Mouse (Mus musculus): Measurements from ENCODE around the gene Slirp.

The Slirp gene

DNA sequence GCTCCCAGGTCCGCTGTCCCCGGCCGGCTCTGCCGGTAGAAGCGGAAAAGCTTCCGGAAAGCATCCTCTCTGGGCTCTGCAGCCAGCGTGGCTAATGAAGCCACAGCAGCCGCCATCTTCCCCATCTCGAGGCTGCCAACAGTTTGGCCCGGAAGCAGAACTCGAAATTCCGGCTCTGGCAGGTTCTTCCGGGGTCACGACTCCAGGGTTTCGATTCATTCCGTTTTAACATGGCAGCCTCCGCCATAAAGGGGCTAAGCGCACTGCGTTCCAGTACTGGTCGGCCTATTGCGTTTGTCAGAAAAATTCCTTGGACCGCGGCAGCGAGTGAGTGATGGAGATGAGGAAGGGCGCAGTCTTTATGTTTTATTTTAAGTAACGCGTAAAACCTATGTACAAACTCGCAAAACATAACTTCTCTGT is at the start of gene Slirp, which contains the start of gene Alkbh1:
Gene Slirp (plus strand): TSS at position 197 of the 423 bp plus-strand sequence.
Gene Alkbh1 (minus strand): TSS at position 318 of the 423 bp plus-strand sequence.
- in situ Hi-C loops (cut with MboI) = no loop called here

DNA sequence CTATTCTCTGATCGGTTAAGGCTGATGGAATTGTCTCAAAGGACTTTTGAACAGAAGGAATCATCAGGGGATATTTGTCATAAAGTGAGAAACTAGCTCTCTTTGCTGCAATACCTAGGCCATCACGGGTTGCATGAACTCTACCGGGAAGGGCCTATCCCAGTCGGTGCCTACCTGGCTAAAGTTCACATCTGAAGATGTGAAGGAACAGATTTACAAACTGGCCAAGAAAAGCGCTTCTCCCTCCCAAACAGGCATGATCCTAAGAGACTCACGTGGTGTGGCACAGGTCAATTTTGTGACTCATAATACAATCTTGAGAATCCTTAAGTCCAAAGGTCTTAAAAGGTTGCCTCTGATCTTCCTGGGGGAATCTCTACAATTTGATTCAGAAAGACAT is 49.4 kb upstream of the Slirp start:
- in situ Hi-C loops (cut with MboI) = no loop called here

- in situ Hi-C loops (cut with MboI) = no loop called here
Measured at GRCm38 (mm10) chr12:87397126-87397525, 46.6 kb upstream of the Slirp start.

- in situ Hi-C loops (cut with MboI) = no loop called here
Measured at GRCm38 (mm10) chr12:87397811-87398417, 45.8 kb upstream of the Slirp start.

GRCm38 (mm10) chr12:87399119-87399819 is 44.4 kb upstream of the Slirp start:
- in situ Hi-C loops (cut with MboI) = no loop called here

DNA sequence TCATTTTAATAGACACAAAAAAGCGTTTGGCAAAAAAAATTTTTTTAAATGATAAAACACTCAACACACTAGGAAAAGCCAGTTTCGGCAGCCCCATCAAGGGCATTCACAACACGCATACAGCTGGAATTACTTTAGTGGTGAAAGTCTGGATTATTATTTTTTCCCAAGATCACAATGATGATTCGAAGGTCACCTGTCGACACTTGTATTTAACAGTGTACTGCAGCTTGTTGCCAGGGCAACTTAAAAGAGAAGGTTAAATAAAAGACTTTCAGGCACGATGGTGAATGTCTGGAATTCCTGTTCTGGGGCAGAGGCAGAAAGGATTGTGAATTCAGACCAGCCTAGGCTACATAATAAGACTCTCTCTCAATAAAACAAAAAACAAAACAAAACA is 41.8 kb upstream of the Slirp start:
- in situ Hi-C loops (cut with MboI) = no loop called here

- in situ Hi-C loops (cut with MboI) = no loop called here
Measured at GRCm38 (mm10) chr12:87405165-87405564, 38.5 kb upstream of the Slirp start.

DNA sequence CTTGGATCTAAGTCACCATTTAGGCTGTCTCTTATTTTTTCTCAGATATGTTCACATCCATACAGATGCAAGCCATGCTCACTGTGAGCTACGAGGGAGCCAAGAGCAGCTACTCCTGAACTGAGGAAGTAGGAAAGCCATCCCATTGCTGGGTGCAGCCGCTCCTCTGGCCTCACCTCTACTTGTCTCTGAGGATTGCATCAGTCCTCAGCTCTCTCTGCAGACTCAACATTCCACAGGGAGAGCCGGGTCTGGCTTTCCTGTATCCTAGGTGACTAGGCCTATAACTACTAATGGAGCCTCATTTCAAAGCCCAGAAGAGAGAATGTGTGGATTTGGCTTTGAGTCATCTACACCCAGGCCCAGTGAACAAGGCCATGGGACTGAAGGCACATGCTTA is 38.0 kb upstream of the Slirp start:
- in situ Hi-C loops (cut with MboI) = no loop called here

GRCm38 (mm10) chr12:87407869-87408605 is 35.7 kb upstream of the Slirp start:
- in situ Hi-C loops (cut with MboI) = no loop called here

GRCm38 (mm10) chr12:87409123-87409522 is 34.6 kb upstream of the Slirp start:
- in situ Hi-C loops (cut with MboI) = no loop called here

DNA sequence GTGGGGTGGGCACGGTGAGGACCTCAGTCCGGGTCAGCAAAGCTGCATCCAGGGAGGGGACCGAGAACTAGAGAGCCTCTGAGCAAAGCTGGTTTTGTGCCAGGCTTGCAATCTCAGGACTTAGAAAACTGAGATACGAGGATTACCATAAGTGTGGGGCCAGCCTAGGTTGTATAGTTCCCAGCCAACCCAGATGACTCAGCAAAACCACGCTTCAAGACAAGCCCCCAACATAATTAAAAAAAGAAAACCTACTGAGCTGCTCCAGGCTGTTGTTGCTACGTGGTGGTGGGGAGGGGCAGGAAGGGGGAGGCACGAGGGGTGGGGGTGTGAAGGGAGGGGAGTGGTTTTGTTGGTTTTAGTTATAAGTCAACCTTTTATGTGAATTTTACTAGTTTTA is 32.7 kb upstream of the Slirp start:
- in situ Hi-C loops (cut with MboI) = no loop called here

GRCm38 (mm10) chr12:87413179-87413790 is 30.4 kb upstream of the Slirp start:
- in situ Hi-C loops (cut with MboI) = no loop called here

DNA sequence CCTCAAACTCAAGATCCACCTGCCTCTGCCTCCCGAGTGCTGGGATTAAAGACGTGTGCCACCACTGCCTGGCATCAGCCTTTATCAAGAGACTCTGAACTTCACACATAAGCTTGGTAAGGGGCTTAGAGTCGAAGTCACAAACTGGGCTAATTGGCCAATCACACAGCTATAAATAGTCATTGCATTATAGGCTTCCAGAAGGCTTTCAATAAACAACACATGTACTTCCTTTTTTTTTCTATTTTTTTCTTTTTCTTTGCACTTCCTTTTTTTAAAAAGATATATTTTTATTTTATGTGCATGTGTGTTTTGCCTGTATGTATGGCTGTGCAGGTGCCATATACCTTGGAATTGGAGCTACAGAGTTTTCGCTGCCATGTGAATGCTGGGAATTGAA is 28.3 kb upstream of the Slirp start:
- in situ Hi-C loops (cut with MboI) = no loop called here

DNA sequence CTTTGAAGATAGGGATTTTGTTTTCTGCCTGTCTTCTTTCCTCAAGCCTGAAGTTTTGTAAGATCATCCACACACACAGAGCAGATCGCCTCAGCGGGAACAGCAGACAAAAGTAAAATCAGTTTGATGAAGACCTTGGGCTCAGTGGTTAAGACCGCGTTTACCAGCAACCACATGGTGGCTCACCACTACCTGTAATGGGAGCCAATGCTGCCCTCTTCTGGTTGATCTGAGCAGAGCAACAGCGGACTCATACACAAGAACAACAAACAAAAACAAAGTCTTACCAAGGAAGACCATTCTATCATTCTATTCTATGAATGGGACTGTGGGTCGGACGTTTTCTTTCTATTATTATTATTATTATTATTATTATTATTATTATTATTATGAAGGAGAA is 27.0 kb upstream of the Slirp start:
- in situ Hi-C loops (cut with MboI) = no loop called here

DNA sequence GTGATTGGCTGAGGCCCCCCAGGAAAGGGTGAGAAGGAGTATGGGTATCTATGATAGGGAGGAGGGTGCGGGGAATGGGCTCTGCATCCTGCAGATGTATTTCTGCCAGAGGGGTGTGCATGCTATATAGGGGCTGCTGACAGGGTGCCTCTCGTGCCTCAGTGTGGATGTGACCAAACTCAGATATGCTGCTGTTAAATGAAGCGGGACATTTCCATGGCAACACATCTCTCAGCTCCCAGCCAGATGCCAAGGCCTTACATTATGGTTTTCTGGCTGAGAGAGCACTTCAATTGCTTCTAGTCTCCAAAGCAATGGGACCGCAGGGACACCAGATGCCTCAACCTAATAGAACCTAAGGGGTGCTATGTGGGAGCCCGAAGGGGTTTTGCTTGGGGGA is 24.8 kb upstream of the Slirp start:
- in situ Hi-C loops (cut with MboI) = no loop called here

DNA sequence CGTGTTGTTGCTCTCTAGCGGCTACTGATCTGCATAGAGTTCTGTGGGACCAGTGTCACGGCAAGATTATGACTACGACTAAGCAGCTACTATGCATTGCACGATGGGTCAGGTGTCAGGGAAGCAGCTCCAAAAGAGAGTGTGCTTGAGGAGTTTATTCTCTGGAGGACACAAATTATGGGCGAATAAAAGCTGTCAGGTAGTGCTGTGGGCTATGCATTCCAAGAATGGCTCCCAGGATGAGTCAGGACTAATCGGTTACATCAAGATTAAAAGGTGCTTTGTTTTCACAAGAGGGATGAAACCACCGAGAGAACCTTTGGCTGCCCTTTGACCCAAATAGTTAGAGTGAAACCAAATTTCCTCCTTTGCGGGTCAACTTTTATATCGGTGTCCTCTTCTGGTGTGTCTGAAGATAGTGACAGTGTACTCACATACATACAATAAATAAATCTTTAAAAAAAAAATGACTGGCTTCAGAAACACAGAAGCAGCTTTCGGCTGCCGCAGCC is 23.7 kb upstream of the Slirp start:
- in situ Hi-C loops (cut with MboI) = no loop called here

DNA sequence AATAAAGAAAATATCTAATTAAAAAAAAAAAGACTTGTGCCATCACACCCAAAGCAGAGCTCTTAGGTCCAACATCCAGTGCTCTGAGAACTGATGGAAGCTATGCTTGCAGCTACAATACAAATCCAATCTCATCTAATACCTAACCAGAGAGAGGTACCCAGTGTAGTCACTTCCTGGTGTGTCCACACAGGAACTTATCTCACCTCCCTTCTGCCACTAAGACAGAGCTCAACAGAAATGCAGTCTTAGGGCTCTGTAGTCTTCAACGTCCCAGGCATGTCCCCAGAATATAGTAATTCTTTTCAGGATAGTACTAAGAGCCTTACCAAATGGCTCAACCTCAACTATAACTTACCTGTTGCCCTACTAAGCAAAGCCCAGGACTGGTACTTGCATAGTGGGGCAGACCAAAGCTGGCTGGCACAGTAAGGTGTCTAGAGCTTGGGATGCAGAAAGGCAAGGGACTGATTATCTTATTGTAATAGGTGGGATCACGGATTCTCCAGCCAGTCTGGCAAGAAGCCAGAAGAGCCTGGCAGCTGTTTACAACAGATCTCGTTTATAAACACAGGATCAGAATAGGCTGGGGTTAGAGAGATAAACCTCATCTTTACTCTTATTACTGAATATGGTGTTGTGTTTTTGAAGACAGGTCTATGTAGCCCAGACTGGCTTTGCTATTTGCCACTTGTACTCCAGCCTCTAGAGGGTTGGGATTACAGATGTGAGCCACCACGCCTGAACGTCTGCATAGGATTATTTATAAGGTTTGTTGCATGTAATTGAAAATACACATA is 21.8 kb upstream of the Slirp start:
- in situ Hi-C loops (cut with MboI) = no loop called here

- in situ Hi-C loops (cut with MboI) = no loop called here
Measured at GRCm38 (mm10) chr12:87423700-87424099, 20.0 kb upstream of the Slirp start.

DNA sequence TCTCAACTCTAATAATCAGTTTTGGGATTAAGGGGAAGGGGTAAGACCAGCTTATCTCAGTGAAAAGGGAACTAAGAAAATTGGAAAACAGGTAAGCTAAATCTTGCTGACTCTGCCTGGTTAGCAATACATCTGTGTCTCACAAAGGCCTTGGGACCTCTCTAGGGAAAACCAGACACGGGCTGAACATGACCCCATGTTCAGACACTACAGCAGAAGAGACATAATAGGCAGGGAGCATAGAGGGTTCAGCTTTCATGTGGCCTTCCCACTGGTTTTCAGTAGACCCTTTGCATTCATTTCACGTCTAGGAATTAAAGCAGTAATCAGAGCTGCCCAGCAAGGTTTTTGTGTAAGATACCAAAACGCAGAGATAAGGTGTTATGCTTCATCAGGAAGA is 19.2 kb upstream of the Slirp start:
- in situ Hi-C loops (cut with MboI) = no loop called here

GRCm38 (mm10) chr12:87426354-87427031 is 17.2 kb upstream of the Slirp start:
- in situ Hi-C loops (cut with MboI) = no loop called here

DNA sequence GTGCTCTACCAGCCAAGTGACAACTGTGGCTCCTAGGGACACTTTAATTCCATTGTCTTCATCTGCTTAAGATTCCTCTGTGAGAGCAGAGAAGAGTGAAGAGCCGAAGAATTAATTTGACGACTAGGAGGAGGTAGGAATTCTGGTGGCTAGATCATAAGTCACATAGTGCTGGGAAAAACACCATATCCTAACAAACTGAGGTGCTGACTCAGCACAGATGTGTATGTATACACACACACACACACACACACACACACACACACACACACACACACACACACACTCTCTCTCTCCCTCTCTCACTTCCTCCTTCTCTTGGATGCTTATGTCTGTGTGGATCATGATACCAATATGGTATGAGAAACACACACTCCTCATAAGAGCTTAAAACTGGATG is 15.4 kb upstream of the Slirp start:
- in situ Hi-C loops (cut with MboI) = no loop called here

Data from mature B cell (primary cell).